Mouse (Mus musculus) left cerebral cortex, postnatal 10 days (tissue): Measurements from ENCODE around the gene Fbxo6. TPM values are rescaled to one million over a fixed set of nuclear protein-coding genes. Genes with fewer than 3 reads are reported as not detected.
"Not testable (repeated sequence)": the region's sequence is repeated elsewhere in the genome, so short reads cannot be mapped to it uniquely, and the experiment has no call there.

Experiments used
- DNase-seq, 2 experiments: peaks; one replicate each; pipeline ENCODE4 v3.0.0; 2021 to 2022; ENCODE audit warnings: low spot score in 2 of 2, mixed read lengths in 1 of 2; ENCODE audit errors: extremely low spot score in 1 of 2
- intact Hi-C: fragments of 180-260 bp; cut with DNase I; formaldehyde crosslinking; loops from one replicate; pipeline ENCODE4 v1.15.1; 2025
- total RNA-seq, 2 experiments: library from RNA; stranded (reverse); gene quantifications; 2 replicates each; pipeline ENCODE4 v1.2.3; 2021

Fbxo6 gene
- total RNA-seq, 2 experiments from 2014 or later = 23.5 to 28.1 TPM

- intact Hi-C loops = no loop called here
- no peak for DNase-seq
These were observed 17.0 kb downstream of the Fbxo6 start for GRCm38 (mm10) chr4:148134988-148135387.

- intact Hi-C loops = no loop called here
- DNase-seq = no peak
These were observed 20.4 kb downstream of the Fbxo6 start for GRCm38 (mm10) chr4:148131497-148132081.

- peak in 1 of 2 experiments; percentile 72 for DNase-seq
These were observed 21.2 kb downstream of the Fbxo6 start, which contains the start of gene Draxin for GRCm38 (mm10) chr4:148130561-148131413. Gene Draxin (minus strand): TSS chr4:148130698.

GRCm38 (mm10) chr4:148130133-148130532 is 21.8 kb downstream of the Fbxo6 start, which contains the start of gene Mad2l2:
Gene Mad2l2 (plus strand): TSS chr4:148130384.
- DNase-seq = no peak
- intact Hi-C loops = no loop called here

More at GRCm38 (mm10) chr4:148130561-148131413, 21.2 kb downstream of the Fbxo6 start, which contains the start of gene Draxin:
- intact Hi-C loops = no loop called here

- DNase-seq = no peak
- intact Hi-C loops = no loop called here
These were observed 23.3 kb downstream of the Fbxo6 start for GRCm38 (mm10) chr4:148128672-148129071.

GRCm38 (mm10) chr4:148128241-148128640 is 23.7 kb downstream of the Fbxo6 start:
- no peak for DNase-seq
- intact Hi-C loops = no loop called here

GRCm38 (mm10) chr4:148122694-148123066 is 29.3 kb downstream of the Fbxo6 start:
- DNase-seq = no peak
- intact Hi-C loops = no loop called here

GRCm38 (mm10) chr4:148121982-148122693 is 29.8 kb downstream of the Fbxo6 start:
- intact Hi-C loops = no loop called here
- DNase-seq = no peak

GRCm38 (mm10) chr4:148121362-148121761 is 30.6 kb downstream of the Fbxo6 start:
- DNase-seq = peak; percentile 73 to 78
- intact Hi-C loops = no loop called here

GRCm38 (mm10) chr4:148120555-148120954 is 31.4 kb downstream of the Fbxo6 start:
- no peak for DNase-seq
- intact Hi-C loops = no loop called here

- DNase-seq = not testable (repeated sequence)
- intact Hi-C loops = loop anchor here (5.0 kb wide), 1 partner anchor 33 kb away; the partner anchor contains the start of gene Fbxo6
These were observed 32.4 kb downstream of the Fbxo6 start for GRCm38 (mm10) chr4:148119578-148119977.

- intact Hi-C loops = loop anchor here (5.0 kb wide), 1 partner anchor 35 kb away; the partner anchor contains the start of gene Fbxo6
These were observed 34.5 kb downstream of the Fbxo6 start for GRCm38 (mm10) chr4:148117392-148117791.

GRCm38 (mm10) chr4:148116657-148117056 is 35.3 kb downstream of the Fbxo6 start:
- DNase-seq = no peak
- intact Hi-C loops = loop anchor here (5.0 kb wide), 1 partner anchor 36 kb away; the partner anchor contains the start of gene Fbxo6

More at GRCm38 (mm10) chr4:148117392-148117791, 34.5 kb downstream of the Fbxo6 start:
- no peak for DNase-seq

- DNase-seq = peak in 1 of 2 experiments; percentile 58
- intact Hi-C loops = loop anchor here (2.0 to 5.0 kb wide), 2 partner anchors 37 to 51 kb away; partner anchors contain the start of gene Fbxo6
These were observed 36.5 kb downstream of the Fbxo6 start for GRCm38 (mm10) chr4:148115467-148115866.

GRCm38 (mm10) chr4:148114758-148115391 is 37.1 kb downstream of the Fbxo6 start:
- peak; percentile 74 to 85 for DNase-seq
- intact Hi-C loops = loop anchor here (2.0 to 5.0 kb wide), 2 partner anchors 37 to 52 kb away; partner anchors contain the start of gene Fbxo6

GRCm38 (mm10) chr4:148112519-148112918 is 39.4 kb downstream of the Fbxo6 start:
- intact Hi-C loops = no loop called here
- DNase-seq = no peak

GRCm38 (mm10) chr4:148109215-148109614 is 42.7 kb downstream of the Fbxo6 start:
- intact Hi-C loops = no loop called here
- no peak for DNase-seq

GRCm38 (mm10) chr4:148108565-148109100 is 43.3 kb downstream of the Fbxo6 start:
- intact Hi-C loops = no loop called here
- DNase-seq = no peak
